7 mouse cellular contexts compared by ENCODE assay signal in the genomic region with DNA sequence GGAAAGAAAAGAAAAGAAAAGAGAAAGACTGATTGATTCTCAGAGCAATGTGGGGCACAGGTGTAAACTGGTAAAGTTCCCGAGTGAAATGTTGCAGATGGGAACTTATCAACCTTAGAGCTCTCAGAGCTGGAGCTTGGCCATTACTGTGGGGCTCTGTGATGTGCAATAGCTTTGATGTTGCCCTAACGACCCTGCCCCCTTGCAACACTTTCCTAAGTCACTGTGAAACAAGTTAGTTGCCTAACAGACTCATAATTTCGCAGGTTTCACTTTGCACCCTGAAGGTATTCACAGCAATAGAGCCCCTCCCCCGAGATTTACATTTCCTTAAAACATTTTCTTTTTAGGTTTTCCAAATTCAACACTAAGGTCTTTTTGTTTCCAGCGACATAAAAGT. TPM values are rescaled to one million over a fixed set of nuclear protein-coding genes. Genes with fewer than 3 reads are reported as not detected.
DNase-seq lines count a peak whose midpoint lies in the region; ATAC-seq and TF ChIP-seq lines count a peak whose summit lies in the region.

A gene (plus strand): TSS at position 387 of the 400 bp plus-strand sequence.

- no peaks in the 10 kb centered on the region for H3K27me3 ChIP-seq in forebrain, embryonic 11.5 days (ENCODE audit: control insufficient read depth, insufficient read depth, low read length)
- H3K27me3 ChIP-seq in liver, embryonic 14.5 days (ENCODE audit: control insufficient read depth, insufficient read depth, low read length), result no peaks in the 10 kb centered on the region
- no peaks in the 10 kb centered on the region for H3K27me3 ChIP-seq in neural tube, embryonic 14.5 days (ENCODE audit: control insufficient read depth, insufficient read depth, low read length)

- peak; percentile 55 for ATAC-seq in forebrain, embryonic 11.5 days (replicated peaks; ENCODE audit: low FRiP score)
- peak; percentile 77 for ATAC-seq in liver, embryonic 14.5 days (ENCODE audit: insufficient read depth)
- ATAC-seq in neural tube, embryonic 14.5 days (ENCODE audit: low read depth), result 0 out of 2 replicates have a peak, but pooled peaks have one; percentile 16

- H3K9ac ChIP-seq in forebrain, embryonic 11.5 days (ENCODE audit: low read length), result peak within 1 kb of the TSS; percentile 60
- H3K9ac ChIP-seq in liver, embryonic 14.5 days (replicated peaks), result 0 out of 2 replicates have a peak within 1 kb of the TSS, but pooled peaks have one; percentile 13
- peak within 1 kb of the TSS; percentile 29; the same call in 1 of the 2 replicates for H3K9ac ChIP-seq in neural tube, embryonic 14.5 days (replicated peaks; ENCODE audit: low read depth, low read length)

- DNase-seq in urinary bladder, postnatal 14 days (ENCODE audit: low spot score), result peak; percentile 12
- no peak for DNase-seq in urinary bladder, postnatal 25 days (ENCODE audit: low spot score)
- DNase-seq in forebrain, embryonic 11.5 days (ENCODE audit: low spot score), result no peak
- no peak for DNase-seq in heart, postnatal 4 days
- DNase-seq in liver, embryonic 14.5 days (ENCODE audit: low read depth in 3 of 3, low spot score in 3 of 3), result peak; percentile 22 to 38 (median 35)
- DNase-seq in thymus, postnatal 10 days (ENCODE audit: low spot score in 2 of 2), result no peak

- TF ChIP-seq CTCF in liver, embryonic 14.5 days (IDR thresholded peaks at IDR 0.05; ENCODE audit: low read depth), result no peak

- no peaks in the 10 kb centered on the region for H3K36me3 ChIP-seq in forebrain, embryonic 11.5 days (ENCODE audit: control insufficient read depth, insufficient read depth, low read length)
- no peaks in the 10 kb centered on the region for H3K36me3 ChIP-seq in liver, embryonic 14.5 days (replicated peaks; ENCODE audit: control insufficient read depth, insufficient read depth, low read depth)
- H3K36me3 ChIP-seq in neural tube, embryonic 14.5 days (ENCODE audit: control insufficient read depth, insufficient read depth, low read length), result no peaks in the 10 kb centered on the region

- H3K4me3 ChIP-seq in forebrain, embryonic 11.5 days (ENCODE audit: low read depth, low read length), result peak within 1 kb of the TSS; percentile 40
- H3K4me3 ChIP-seq in liver, embryonic 14.5 days (ENCODE audit: insufficient read depth in 1 of 2, low read depth in 2 of 2, low read length in 2 of 2), result peak within 1 kb of the TSS; percentile 46 to 54
- H3K4me3 ChIP-seq in neural tube, embryonic 14.5 days (ENCODE audit: low read depth, low read length), result peak within 1 kb of the TSS; percentile 32

- peaks cover 6% of the 10 kb centered on the region; the same call in 1 of the 2 replicates for H3K4me1 ChIP-seq in forebrain, embryonic 11.5 days (replicated peaks; ENCODE audit: control insufficient read depth, insufficient read depth, low read length)
- peaks cover 0 to 11% of the 10 kb centered on the region in 2 experiments; a peak in 1 of 4 replicates for H3K4me1 ChIP-seq in liver, embryonic 14.5 days (replicated peaks; ENCODE audit: control insufficient read depth in 2 of 2, insufficient read depth in 2 of 2, low read length in 1 of 2)
- no peaks in the 10 kb centered on the region for H3K4me1 ChIP-seq in neural tube, embryonic 14.5 days (ENCODE audit: control insufficient read depth, insufficient read depth, low read length)

- peak within 1 kb of the TSS; percentile 57 for H3K4me2 ChIP-seq in forebrain, embryonic 11.5 days (ENCODE audit: low read depth, low read length, severe bottlenecking)
- H3K4me2 ChIP-seq in liver, embryonic 14.5 days (ENCODE audit: low read depth), result peak within 1 kb of the TSS; percentile 55
- H3K4me2 ChIP-seq in neural tube, embryonic 14.5 days (ENCODE audit: low read depth, low read length), result peak within 1 kb of the TSS; percentile 58

- no peak within 1 kb of the TSS for H3K27ac ChIP-seq in forebrain, embryonic 11.5 days (ENCODE audit: low read depth, low read length)
- peak within 1 kb of the TSS; percentile 41 for H3K27ac ChIP-seq in liver, embryonic 14.5 days
- H3K27ac ChIP-seq in neural tube, embryonic 14.5 days (ENCODE audit: low read depth, low read length), result peak within 1 kb of the TSS; percentile 6; the same call in 1 of the 2 replicates

- WGBS in forebrain, embryonic 11.5 days, result 4% methylated on average over 5 of the region's 5 CpGs
- 2% methylated on average over 5 of the region's 5 CpGs for WGBS in liver, embryonic 14.5 days (ENCODE audit: insufficient replicate concordance)
- under 1% methylated on average over 5 of the region's 5 CpGs for WGBS in neural tube, embryonic 14.5 days

- TF ChIP-seq EP300 in liver, embryonic 14.5 days (IDR thresholded peaks at IDR 0.05; ENCODE audit: low read depth), result no peak

- H3K9me3 ChIP-seq in forebrain, embryonic 11.5 days (ENCODE audit: control insufficient read depth, low read length), result no peaks in the 10 kb centered on the region
- H3K9me3 ChIP-seq in liver, embryonic 14.5 days (ENCODE audit: control insufficient read depth, low read length), result no peaks in the 10 kb centered on the region
- no peaks in the 10 kb centered on the region for H3K9me3 ChIP-seq in neural tube, embryonic 14.5 days (ENCODE audit: control insufficient read depth, low read length)

RNA-seq across cellular contexts. Expression of the gene that starts here (rescaled TPM):
- polyA plus RNA-seq in forebrain, embryonic 11.5 days (2014; fragmentation: Nextera tagmentation; extraction: Ambion mirVana), result 43.7 and 50.9 TPM in 2 replicates
- 10 to 100 TPM; 22.3 to 30.4 TPM for total RNA-seq in heart, postnatal 4 days (2021)
- 84.8 and 111 TPM in 2 replicates for polyA plus RNA-seq in liver, embryonic 14.5 days (2012; rRNA removed)
- polyA plus RNA-seq in liver, embryonic 14.5 days (2014; fragmentation: Nextera tagmentation; extraction: Ambion mirVana), result 291 and 292 TPM in 2 replicates
- polyA plus RNA-seq in neural tube, embryonic 14.5 days (2014; fragmentation: Nextera tagmentation; extraction: Ambion mirVana), result 109 and 117 TPM in 2 replicates

Comparison
In these comparisons a context has a peak if more than half of its experiments do, and no peak if none do; other contexts are left out.
1. DNase-seq: peak in urinary bladder, postnatal 14 days (single experiment) and liver, embryonic 14.5 days (3 of 3); none in urinary bladder, postnatal 25 days (single experiment), forebrain, embryonic 11.5 days (single experiment), heart, postnatal 4 days (single experiment) and thymus, postnatal 10 days (0 of 2).
2. ATAC-seq: peak in every context shown above with its lines; median percentile 77 in liver, embryonic 14.5 days; 55 in forebrain, embryonic 11.5 days; 16 in neural tube, embryonic 14.5 days.
3. Peak in every context shown above with its lines, with median percentiles within 50 percentile points of each other: H3K4me2 ChIP-seq, H3K4me3 ChIP-seq and H3K9ac ChIP-seq.